Mouse (Mus musculus) midbrain, embryonic 13.5 days (tissue): ENCODE measurements at regions not wholly inside any gene's neighbourhood (a gene's known extent, or its start where the extent isn't known, plus 50 kb on each side); places are given as distances from the start of the nearest gene placed in this dataset.

Source experiments
- ATAC-seq: fragments of 200-750 bp; cut with Nextera tagmentation; 2 replicates; pipeline ENCODE4 v1.8.0; 2017; ENCODE audit warnings: mild to moderate bottlenecking, moderate TSS enrichment, moderate library complexity
- H3K27ac ChIP-seq: fragments of 300-500 bp; sonication (generic); 2 replicates; pipeline ENCODE4 v1.5.1; 2015; ENCODE audit warnings: inconsistent platforms, mild to moderate bottlenecking, moderate library complexity
- H3K27me3 ChIP-seq: fragments of 300-500 bp; sonication (generic); 2 replicates; pipeline ENCODE4 v1.6.1; 2015; ENCODE audit warnings: mild to moderate bottlenecking, inconsistent platforms
- H3K36me3 ChIP-seq: fragments of 300-500 bp; sonication (generic); 2 replicates; pipeline ENCODE4 v1.6.1; 2015; ENCODE audit warnings: mild to moderate bottlenecking, inconsistent platforms
- H3K4me1 ChIP-seq: fragments of 300-500 bp; sonication (generic); replicated peaks from 2 replicates; pipeline ENCODE4 v1.6.1; 2015; ENCODE audit warnings: inconsistent platforms
- H3K4me2 ChIP-seq: fragments of 300-500 bp; sonication (generic); replicated peaks from 2 replicates; pipeline ENCODE4 v1.6.1; 2015; ENCODE audit warnings: moderate library complexity, mild to moderate bottlenecking, inconsistent platforms
- H3K4me3 ChIP-seq: fragments of 300-500 bp; sonication (generic); replicated peaks from 2 replicates; pipeline ENCODE4 v1.5.1; 2015; ENCODE audit warnings: mild to moderate bottlenecking, inconsistent platforms
- H3K9ac ChIP-seq: fragments of 300-500 bp; sonication (generic); replicated peaks from 2 replicates; pipeline ENCODE4 v1.6.1; 2015; ENCODE audit warnings: mild to moderate bottlenecking, inconsistent platforms
- H3K9me3 ChIP-seq: fragments of 300-500 bp; sonication (generic); 2 replicates; pipeline ENCODE4 v1.6.1; 2016; ENCODE audit warnings: mild to moderate bottlenecking, inconsistent platforms
- WGBS: fragments of 180-500 bp; shearing (Covaris S2); methylation state at CpG from one replicate; pipeline ENCODE4 v1.1.7; 2015; 5-methylcytosine and 5-hydroxymethylcytosine counted together

GRCm38 (mm10) chr3:157695128-157696075 lies 128.7 kb downstream of the Ptger3 start:
- Histone ChIP-seq H3K4me1 (no peaks in the 10 kb centered on the region), H3K9me3 (no peaks in the 10 kb centered on the region), H3K9ac (no peak overlapping the region), H3K27ac (no peak overlapping the region), H3K4me3 (no peak overlapping the region), H3K27me3 (no peaks in the 10 kb centered on the region), H3K4me2 (no peak overlapping the region), H3K36me3 (no peaks in the 10 kb centered on the region)
- WGBS: 91% methylated on average over 19 of the region's 19 CpGs
- ATAC-seq: no peak
